Mouse (Mus musculus) midbrain, embryonic 10.5 days (tissue): ENCODE data around the gene Vmo1. TPM values are rescaled to one million over a fixed set of nuclear protein-coding genes. Genes with fewer than 3 reads are reported as not detected.
"Not testable (repeated sequence)": the region's sequence is repeated elsewhere in the genome, so short reads cannot be mapped to it uniquely, and the experiment has no call there.

Experiments
- DNase-seq: peaks from one replicate; pipeline ENCODE4 v3.0.0-alpha.2; 2017; ENCODE audit warnings: low spot score
- H3K27ac ChIP-seq: fragments of 300-500 bp; sonication (generic); replicated peaks from 2 replicates; pipeline ENCODE4 v1.5.1; 2016; ENCODE audit warnings: mild to moderate bottlenecking
- H3K27me3 ChIP-seq: fragments of 300-500 bp; sonication (generic); 2 replicates; pipeline ENCODE4 v1.6.1; 2016; ENCODE audit warnings: low read depth, mild to moderate bottlenecking; ENCODE audit not compliant: poor library complexity, severe bottlenecking
- H3K36me3 ChIP-seq: fragments of 300-500 bp; sonication (generic); 2 replicates; pipeline ENCODE4 v1.6.1; 2016; ENCODE audit warnings: mild to moderate bottlenecking, moderate library complexity
- H3K4me1 ChIP-seq: fragments of 300-500 bp; sonication (generic); 2 replicates; pipeline ENCODE4 v1.6.1; 2016
- H3K4me3 ChIP-seq: fragments of 300-500 bp; sonication (generic); 2 replicates; pipeline ENCODE4 v1.5.1; 2016; ENCODE audit warnings: mild to moderate bottlenecking, moderate library complexity
- H3K9me3 ChIP-seq: fragments of 300-500 bp; sonication (generic); replicated peaks from 2 replicates; pipeline ENCODE4 v1.6.1; 2016; ENCODE audit warnings: mild to moderate bottlenecking
- WGBS: fragments of 180-500 bp; shearing (Covaris S2); methylation state at CpG from one replicate; pipeline ENCODE4 v1.1.7; 2016; 5-methylcytosine and 5-hydroxymethylcytosine counted together
- polyA plus RNA-seq: library from polyadenylated mRNA; unstranded; fragments of >200 nt; fragmentation: Nextera tagmentation; extraction: Ambion mirVana; gene quantifications from 2 replicates; pipeline ENCODE4 v1.2.1, GENCODE M21; 2016

The Vmo1 gene
- polyA plus RNA-seq, 1 experiment from 2014 or later: not detected

- no peaks in the 10 kb centered on the region; the same call in 1 of the 2 replicates for H3K9me3 ChIP-seq
- H3K4me1 ChIP-seq: no peaks in the 10 kb centered on the region
- H3K4me3 ChIP-seq: no peak overlapping the region
- no peak overlapping the region for H3K27ac ChIP-seq
- DNase-seq: no peak
- no peaks in the 10 kb centered on the region for H3K27me3 ChIP-seq
- no peaks in the 10 kb centered on the region for H3K36me3 ChIP-seq
- WGBS: 83% methylated on average over 3 of the region's 3 CpGs
Observed at GRCm38 (mm10) chr11:70489138-70489537, 25.3 kb downstream of the Vmo1 start.

GRCm38 (mm10) chr11:70487816-70488215, 26.6 kb downstream of the Vmo1 start:
- Histone ChIP-seq H3K9me3 (no peaks in the 10 kb centered on the region; the same call in 1 of the 2 replicates), H3K27me3 (no peaks in the 10 kb centered on the region), H3K36me3 (no peaks in the 10 kb centered on the region), H3K27ac (no peak overlapping the region), H3K4me3 (no peak overlapping the region), H3K4me1 (no peaks in the 10 kb centered on the region)
- 57% methylated on average over 4 of the region's 4 CpGs for WGBS
- no peak for DNase-seq

GRCm38 (mm10) chr11:70485498-70485897, 28.9 kb downstream of the Vmo1 start:
- no peaks in the 10 kb centered on the region for H3K27me3 ChIP-seq

GRCm38 (mm10) chr11:70474872-70475534, 39.4 kb downstream of the Vmo1 start:
- no peaks in the 10 kb centered on the region for H3K9me3 ChIP-seq
- H3K36me3 ChIP-seq: no peaks in the 10 kb centered on the region
- WGBS: 75% methylated on average over 12 of the region's 12 CpGs
- H3K27me3 ChIP-seq: no peaks in the 10 kb centered on the region
- no peak overlapping the region for H3K27ac ChIP-seq
- no peak overlapping the region for H3K4me3 ChIP-seq
- no peak for DNase-seq
- H3K4me1 ChIP-seq: no peaks in the 10 kb centered on the region

More at GRCm38 (mm10) chr11:70485498-70485897, 28.9 kb downstream of the Vmo1 start:
- DNase-seq: no peak
- Histone ChIP-seq H3K9me3 (no peaks in the 10 kb centered on the region), H3K4me1 (no peaks in the 10 kb centered on the region), H3K4me3 (no peak overlapping the region), H3K27ac (no peak overlapping the region), H3K36me3 (no peaks in the 10 kb centered on the region)
- 58% methylated on average over 2 of the region's 2 CpGs for WGBS

GRCm38 (mm10) chr11:70473291-70473690, 41.1 kb downstream of the Vmo1 start:
- not testable (repeated sequence) for H3K4me1 ChIP-seq, H3K27me3 ChIP-seq, H3K27ac ChIP-seq, H3K9me3 ChIP-seq, DNase-seq, H3K36me3 ChIP-seq, H3K4me3 ChIP-seq
- 89% methylated on average over 5 of the region's 5 CpGs for WGBS

GRCm38 (mm10) chr11:70472716-70473115, 41.7 kb downstream of the Vmo1 start:
- DNase-seq: no peak
- no peak overlapping the region for H3K4me3 ChIP-seq
- no peak overlapping the region for H3K27ac ChIP-seq
- no peaks in the 10 kb centered on the region for H3K9me3 ChIP-seq
- H3K36me3 ChIP-seq: no peaks in the 10 kb centered on the region
- no peaks in the 10 kb centered on the region for H3K4me1 ChIP-seq
- no peaks in the 10 kb centered on the region for H3K27me3 ChIP-seq

- no peaks in the 10 kb centered on the region for H3K9me3 ChIP-seq
- H3K27ac ChIP-seq: no peak overlapping the region
- H3K27me3 ChIP-seq: peaks cover 28% of the 10 kb centered on the region
- H3K36me3 ChIP-seq: no peaks in the 10 kb centered on the region
- H3K4me1 ChIP-seq: peaks cover 12% of the 10 kb centered on the region
- DNase-seq: no peak
- no peak overlapping the region for H3K4me3 ChIP-seq
- 89% methylated on average over 3 of the region's 3 CpGs for WGBS
Observed at GRCm38 (mm10) chr11:70469764-70470163, 44.7 kb downstream of the Vmo1 start.

- no peak overlapping the region for H3K27ac ChIP-seq
- 88% methylated on average over 5 of the region's 5 CpGs for WGBS
- H3K9me3 ChIP-seq: no peaks in the 10 kb centered on the region
- peaks cover 45% of the 10 kb centered on the region for H3K27me3 ChIP-seq
- H3K4me3 ChIP-seq: no peak overlapping the region
- peaks cover 15% of the 10 kb centered on the region for H3K4me1 ChIP-seq
- no peaks in the 10 kb centered on the region for H3K36me3 ChIP-seq
- DNase-seq: no peak
Observed at GRCm38 (mm10) chr11:70467902-70468619, 46.4 kb downstream of the Vmo1 start.

GRCm38 (mm10) chr11:70465824-70466223, 48.6 kb downstream of the Vmo1 start:
- 12% methylated on average over 23 of the region's 23 CpGs for WGBS
- peak overlapping the region; percentile 38; the same call in 1 of the 2 replicates for H3K27ac ChIP-seq
- peak; percentile 18 for DNase-seq

GRCm38 (mm10) chr11:70465211-70465610, 49.2 kb downstream of the Vmo1 start:
- H3K4me3 ChIP-seq: peak overlapping the region; percentile 36
- H3K27me3 ChIP-seq: peaks cover 73% of the 10 kb centered on the region
- peaks cover 15% of the 10 kb centered on the region for H3K4me1 ChIP-seq
- 24% methylated on average over 16 of the region's 16 CpGs for WGBS
- no peaks in the 10 kb centered on the region for H3K36me3 ChIP-seq
- H3K9me3 ChIP-seq: no peaks in the 10 kb centered on the region
- no peak overlapping the region for H3K27ac ChIP-seq
- DNase-seq: peak; percentile 21

More at GRCm38 (mm10) chr11:70465824-70466223, 48.6 kb downstream of the Vmo1 start:
- H3K4me3 ChIP-seq: peak overlapping the region; percentile 36
- H3K27me3 ChIP-seq: peaks cover 67% of the 10 kb centered on the region
- H3K9me3 ChIP-seq: no peaks in the 10 kb centered on the region
- peaks cover 15% of the 10 kb centered on the region for H3K4me1 ChIP-seq
- no peaks in the 10 kb centered on the region for H3K36me3 ChIP-seq

GRCm38 (mm10) chr11:70463970-70464369, 50.4 kb downstream of the Vmo1 start:
- Histone ChIP-seq H3K27me3 (peaks cover 86% of the 10 kb centered on the region), H3K4me3 (no peak overlapping the region), H3K9me3 (no peaks in the 10 kb centered on the region), H3K27ac (no peak overlapping the region), H3K36me3 (no peaks in the 10 kb centered on the region), H3K4me1 (peaks cover 25% of the 10 kb centered on the region)
- 82% methylated on average over 5 of the region's 5 CpGs for WGBS
- DNase-seq: no peak
